In the genomic region with DNA sequence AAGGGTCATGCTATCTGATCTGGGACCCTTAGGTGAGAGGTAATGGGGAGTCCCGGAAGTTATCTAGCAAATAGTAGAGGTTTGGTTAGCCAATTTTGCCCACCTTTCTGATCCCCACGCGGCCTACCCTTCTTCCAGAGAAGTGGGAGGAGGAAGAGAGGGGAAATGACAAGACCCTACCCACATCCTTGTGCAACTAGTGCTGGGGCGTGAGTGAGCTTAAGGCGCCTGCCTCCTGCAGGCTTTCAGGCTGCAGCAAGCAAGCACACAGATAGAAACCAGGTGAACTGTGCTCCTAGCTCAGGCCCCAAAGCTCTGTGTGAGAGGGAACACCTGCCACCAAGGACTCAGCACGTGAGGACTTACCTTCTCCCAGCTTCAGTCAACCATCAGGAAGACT, we compare ENCODE assay signal across 8 mouse cellular contexts. TPM values are rescaled to one million over a fixed set of nuclear protein-coding genes. Genes with fewer than 3 reads are reported as not detected.
DNase-seq lines count a peak whose midpoint lies in the region; ATAC-seq and TF ChIP-seq lines count a peak whose summit lies in the region.

No protein-coding gene starts in this region.

- H3K4me1 ChIP-seq in kidney, embryonic 14.5 days (ENCODE audit: control insufficient read depth, insufficient read depth, low read length), result peaks cover 22% of the 10 kb centered on the region
- H3K4me1 ChIP-seq in brown adipose tissue, adult 24 weeks (ENCODE audit: control insufficient read depth, insufficient read depth, insufficient read length, low read length), result peaks cover 13% of the 10 kb centered on the region
- peaks cover 3% of the 10 kb centered on the region; the same call in 1 of the 2 replicates for H3K4me1 ChIP-seq in hindbrain, postnatal 0 days (ENCODE audit: insufficient read depth, low read length)
- peaks cover 18% of the 10 kb centered on the region for H3K4me1 ChIP-seq in midbrain, embryonic 14.5 days (ENCODE audit: control insufficient read depth, insufficient read depth, low read length)

- peak overlapping the region; percentile 78 for H3K4me2 ChIP-seq in kidney, embryonic 14.5 days (replicated peaks; ENCODE audit: low read depth, low read length)
- H3K4me2 ChIP-seq in hindbrain, postnatal 0 days (ENCODE audit: low read depth, low read length), result peak overlapping the region; percentile 88
- peak overlapping the region; percentile 98 for H3K4me2 ChIP-seq in midbrain, embryonic 14.5 days (ENCODE audit: low read length)

- H3K4me3 ChIP-seq in kidney, embryonic 14.5 days (ENCODE audit: low read length), result peak overlapping the region; percentile 67
- H3K4me3 ChIP-seq in brown adipose tissue, adult 24 weeks (ENCODE audit: insufficient read depth, low read depth, low read length), result peak overlapping the region; percentile 86
- H3K4me3 ChIP-seq in hindbrain, postnatal 0 days (ENCODE audit: low read length), result peak overlapping the region; percentile 61
- H3K4me3 ChIP-seq in midbrain, embryonic 14.5 days (replicated peaks; ENCODE audit: low read depth, low read length), result peak overlapping the region; percentile 56

- no peak for DNase-seq in kidney, postnatal 4 days
- DNase-seq in hindbrain, postnatal 0 days (ENCODE audit: low spot score), result no peak
- DNase-seq in midbrain, embryonic 14.5 days, result no peak
- no peak for DNase-seq in right cerebral cortex, postnatal 10 days (ENCODE audit: low spot score in 2 of 2)
- DNase-seq in gastrocnemius, postnatal 10 days, result no peak
- no peak for DNase-seq in layer of hippocampus, postnatal 36 days

- H3K9ac ChIP-seq in kidney, embryonic 14.5 days (ENCODE audit: low read depth, low read length), result peak overlapping the region; percentile 84
- H3K9ac ChIP-seq in hindbrain, postnatal 0 days (replicated peaks; ENCODE audit: low read length), result peak overlapping the region; percentile 71; the same call in 1 of the 2 replicates
- H3K9ac ChIP-seq in midbrain, embryonic 14.5 days (replicated peaks; ENCODE audit: low read length), result peak overlapping the region; percentile 72; the same call in 1 of the 2 replicates

- peak overlapping the region; percentile 85; the same call in 1 of the 2 replicates for H3K27ac ChIP-seq in kidney, embryonic 14.5 days (ENCODE audit: low read depth, low read length)
- peak overlapping the region; percentile 92 for H3K27ac ChIP-seq in brown adipose tissue, adult 24 weeks (replicated peaks; ENCODE audit: low read depth, low read length)
- peak overlapping the region; percentile 80 for H3K27ac ChIP-seq in hindbrain, postnatal 0 days
- H3K27ac ChIP-seq in midbrain, embryonic 14.5 days (replicated peaks; ENCODE audit: low read depth, low read length), result no peak overlapping the region

- H3K9me3 ChIP-seq in kidney, embryonic 14.5 days (ENCODE audit: control insufficient read depth, low read length), result no peaks in the 10 kb centered on the region
- H3K9me3 ChIP-seq in hindbrain, postnatal 0 days (ENCODE audit: low read length), result no peaks in the 10 kb centered on the region
- H3K9me3 ChIP-seq in midbrain, embryonic 14.5 days (ENCODE audit: control insufficient read depth, low read length), result no peaks in the 10 kb centered on the region

- no peak for TF ChIP-seq CTCF in hindbrain, postnatal 0 days (IDR thresholded peaks at IDR 0.05; ENCODE audit: low read depth)

- H3K36me3 ChIP-seq in kidney, embryonic 14.5 days (ENCODE audit: control insufficient read depth, insufficient read depth, low read length), result no peaks in the 10 kb centered on the region
- H3K36me3 ChIP-seq in hindbrain, postnatal 0 days (ENCODE audit: insufficient read depth, low read length), result no peaks in the 10 kb centered on the region
- no peaks in the 10 kb centered on the region for H3K36me3 ChIP-seq in midbrain, embryonic 14.5 days (ENCODE audit: control insufficient read depth, insufficient read depth, low read length)

- no peaks in the 10 kb centered on the region for H3K27me3 ChIP-seq in kidney, embryonic 14.5 days (ENCODE audit: control insufficient read depth, insufficient read depth, low read length)
- H3K27me3 ChIP-seq in hindbrain, postnatal 0 days (ENCODE audit: insufficient read depth, low read length), result no peaks in the 10 kb centered on the region
- 0 out of 2 replicates have a peak, but pooled peaks cover 8% of the 10 kb centered on the region for H3K27me3 ChIP-seq in midbrain, embryonic 14.5 days (ENCODE audit: control insufficient read depth, insufficient read depth, low read length)

- ATAC-seq in kidney, embryonic 14.5 days (ENCODE audit: low FRiP score, low TSS enrichment), result no peak
- no peak for ATAC-seq in hindbrain, postnatal 0 days
- no peak for ATAC-seq in midbrain, embryonic 14.5 days (ENCODE audit: low FRiP score, low TSS enrichment)

- 16% methylated on average over 6 of the region's 6 CpGs for WGBS in kidney, embryonic 14.5 days
- 23% methylated on average over 6 of the region's 6 CpGs for WGBS in hindbrain, postnatal 0 days
- 11% methylated on average over 6 of the region's 6 CpGs for WGBS in midbrain, embryonic 14.5 days

RNA-seq across cellular contexts. Expression of a gene that starts 31.2 kb away (rescaled TPM):
- polyA plus RNA-seq in kidney, embryonic 14.5 days (2014; fragmentation: Nextera tagmentation; extraction: Ambion mirVana), result 109 and 114 TPM in 2 replicates
- 33.7 and 37.2 TPM in 2 replicates for polyA plus RNA-seq in brown adipose tissue, adult 24 weeks (2012; ENCODE audit: insufficient read depth, insufficient read length, missing spikeins)
- total RNA-seq in hindbrain, postnatal 0 days (2014; rRNA removed), result 93.1 and 95.2 TPM in 2 replicates
- 33.0 and 35.2 TPM in 2 replicates for polyA plus RNA-seq in hindbrain, postnatal 0 days (2015; fragmentation: Nextera tagmentation; extraction: Ambion mirVana)
- 13.2 and 16.1 TPM in 2 replicates for polyA plus RNA-seq in midbrain, embryonic 14.5 days (2014; fragmentation: Nextera tagmentation; extraction: Ambion mirVana)
- total RNA-seq in gastrocnemius, postnatal 10 days (2021), result 10 to 100 TPM; 63.5 to 70.3 TPM
- total RNA-seq in layer of hippocampus, postnatal 36 days (2021), result 100 to 1,000 TPM; 211 to 220 TPM
